Mouse (Mus musculus) liver, postnatal 0 days (tissue): ENCODE measurements around the gene Tiam1. TPM values are rescaled to one million over a fixed set of nuclear protein-coding genes. Genes with fewer than 3 reads are reported as not detected.

ENCODE experiments used
- ATAC-seq: fragments of 200-750 bp; cut with Nextera tagmentation; 2 replicates; pipeline ENCODE4 v1.8.0; 2017; ENCODE audit warnings: mild to moderate bottlenecking, moderate library complexity
- DNase-seq: peaks from one replicate; pipeline ENCODE4 v3.0.0-alpha.2; 2016
- H3K27ac ChIP-seq: fragments of 300-500 bp; sonication (generic); 2 replicates; pipeline ENCODE4 v1.5.1; 2014; ENCODE audit warnings: antibody characterized with exemption, moderate library complexity, mild to moderate bottlenecking, low read depth
- H3K27me3 ChIP-seq: fragments of 300-500 bp; sonication (generic); 2 replicates; pipeline ENCODE4 v1.6.1; 2014; ENCODE audit warnings: low read length, control low read depth, mixed read lengths; ENCODE audit not compliant: insufficient read depth
- H3K36me3 ChIP-seq: fragments of 300-500 bp; sonication (generic); replicated peaks from 2 replicates; pipeline ENCODE4 v1.6.1; 2014; ENCODE audit warnings: mild to moderate bottlenecking, control low read depth, low read length, moderate library complexity, mixed read lengths; ENCODE audit not compliant: insufficient read depth
- H3K4me1 ChIP-seq: fragments of 300-500 bp; sonication (generic); 2 replicates; pipeline ENCODE4 v1.6.1; 2014; ENCODE audit warnings: antibody characterized with exemption, mild to moderate bottlenecking, control low read depth; ENCODE audit not compliant: insufficient read depth
- H3K4me2 ChIP-seq: fragments of 300-500 bp; sonication (generic); 2 replicates; pipeline ENCODE4 v1.6.1; 2014; ENCODE audit warnings: low read depth, mild to moderate bottlenecking, low read length, moderate library complexity, mixed read lengths
- H3K4me3 ChIP-seq: fragments of 300-500 bp; sonication (generic); 2 replicates; pipeline ENCODE4 v1.5.1; 2014; ENCODE audit warnings: low read depth, low read length
- H3K9ac ChIP-seq: fragments of 300-500 bp; sonication (generic); replicated peaks from 2 replicates; pipeline ENCODE4 v1.6.1; 2014; ENCODE audit warnings: mild to moderate bottlenecking, moderate library complexity
- H3K9me3 ChIP-seq: fragments of 300-500 bp; sonication (generic); 2 replicates; pipeline ENCODE4 v1.6.1; 2016; ENCODE audit warnings: mild to moderate bottlenecking, control low read depth, low read length, mixed read lengths
- CTCF ChIP-seq: sonication (generic); IDR thresholded peaks from 2 replicates; pipeline ENCODE4 v1.5.1; 2016; ENCODE audit warnings: antibody characterized with exemption, low read depth
- EP300 ChIP-seq: IDR thresholded peaks from 2 replicates; pipeline ENCODE4 v1.6.1; 2016; ENCODE audit warnings: antibody characterized with exemption, low read depth, mild to moderate bottlenecking
- WGBS: fragments of 180-500 bp; shearing (Covaris S2); extraction: QIAGEN DNeasy Blood & Tissue Kit; methylation state at CpG from one replicate; pipeline ENCODE4 v1.1.7; 2014; ENCODE audit not compliant: insufficient replicate concordance; 5-methylcytosine and 5-hydroxymethylcytosine counted together
- polyA plus RNA-seq: library from polyadenylated mRNA; unstranded; fragments of >200 nt; fragmentation: Nextera tagmentation; extraction: Ambion mirVana; gene quantifications from 2 replicates; pipeline ENCODE4 v1.2.1, GENCODE M21; 2015

The Tiam1 gene
- polyA plus RNA-seq, 1 experiment from 2014 or later: 3.2 TPM

GRCm38 (mm10) chr16:89995155-89995554 is 148.4 kb downstream of the Tiam1 start:
- peaks cover 11% of the 10 kb centered on the region for H3K4me1 ChIP-seq
- H3K36me3 ChIP-seq: no peaks in the 10 kb centered on the region
- H3K27me3 ChIP-seq: no peaks in the 10 kb centered on the region
- TF ChIP-seq EP300: no peak
- H3K4me2 ChIP-seq: no peak overlapping the region
- DNase-seq: no peak
- no peak overlapping the region for H3K27ac ChIP-seq
- no peak overlapping the region for H3K9ac ChIP-seq
- WGBS: 85% methylated on average over 7 of the region's 7 CpGs
- H3K9me3 ChIP-seq: no peaks in the 10 kb centered on the region
- no peak overlapping the region for H3K4me3 ChIP-seq
- ATAC-seq: no peak

DNA sequence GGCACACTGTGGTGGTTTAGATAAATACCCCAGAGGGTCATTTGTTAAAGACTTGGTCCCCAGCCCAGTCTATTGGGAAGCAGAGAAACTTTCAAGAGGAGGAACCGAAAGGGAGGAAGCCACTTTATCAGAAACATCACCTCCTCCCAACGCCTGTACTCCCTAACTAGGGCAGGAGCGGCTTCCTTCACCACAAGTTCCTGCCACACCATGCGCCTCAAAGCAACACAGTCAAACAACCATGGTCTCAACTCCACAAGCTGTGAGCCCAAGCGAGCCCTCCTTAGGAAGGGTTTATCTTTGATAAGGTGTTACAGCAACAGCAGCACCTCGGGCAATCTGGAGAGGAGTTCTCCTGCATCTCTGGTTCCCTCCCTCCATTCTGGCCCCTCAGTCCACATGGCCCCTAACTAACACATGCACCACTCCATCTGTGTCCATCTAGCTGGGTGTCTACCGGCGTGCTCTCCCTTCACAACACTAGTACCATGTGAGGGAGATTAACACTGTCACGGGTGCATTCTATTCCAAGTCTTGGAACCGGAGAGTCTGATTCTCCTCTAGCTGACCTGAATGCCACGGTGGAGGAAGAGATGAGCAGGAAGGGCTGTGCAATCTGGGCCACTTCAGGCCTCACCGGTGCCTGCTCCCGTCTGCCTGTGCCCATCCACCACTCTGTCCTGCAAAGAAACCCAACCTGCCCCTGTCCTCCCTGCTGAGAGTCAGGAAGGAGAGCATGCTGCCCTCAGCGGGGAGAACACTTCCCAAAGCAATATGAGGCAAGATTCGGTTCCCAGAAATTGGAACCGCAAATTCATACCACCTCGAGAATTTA is 149.4 kb downstream of the Tiam1 start:
- Histone ChIP-seq H3K4me1 (peaks cover 13% of the 10 kb centered on the region), H3K27ac (no peak overlapping the region), H3K36me3 (no peaks in the 10 kb centered on the region), H3K4me2 (peak overlapping the region; percentile 22; the same call in 1 of the 2 replicates), H3K9me3 (no peaks in the 10 kb centered on the region), H3K4me3 (no peak overlapping the region), H3K9ac (no peak overlapping the region), H3K27me3 (no peaks in the 10 kb centered on the region)
- TF ChIP-seq EP300: no peak
- no peak for TF ChIP-seq CTCF
- 44% methylated on average over 17 of the region's 17 CpGs for WGBS
- ATAC-seq (no peak), DNase-seq (no peak)

DNA sequence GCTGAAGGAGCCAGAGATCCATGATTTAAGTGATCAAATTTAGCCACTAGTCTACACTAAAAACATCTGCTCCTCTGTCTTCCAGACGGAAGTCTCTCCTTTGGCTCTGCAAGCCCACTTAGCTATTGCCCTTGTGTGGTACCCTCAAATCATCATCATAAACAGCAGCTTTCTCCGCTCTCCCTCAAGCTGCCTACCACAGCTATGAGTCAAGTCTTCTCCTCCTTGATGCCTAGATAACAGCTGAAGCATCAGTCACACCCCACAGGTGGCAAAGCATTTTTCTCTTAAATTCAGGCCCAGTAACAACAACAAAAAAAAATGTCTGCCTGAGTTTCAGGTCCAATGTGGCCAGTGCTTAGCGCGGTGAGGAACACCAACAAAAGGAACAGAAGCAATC is 150.1 kb downstream of the Tiam1 start:
- peaks cover 13% of the 10 kb centered on the region for H3K4me1 ChIP-seq
- no peak overlapping the region for H3K9ac ChIP-seq
- no peak for DNase-seq
- H3K27me3 ChIP-seq: no peaks in the 10 kb centered on the region
- no peaks in the 10 kb centered on the region for H3K9me3 ChIP-seq
- H3K4me2 ChIP-seq: peak overlapping the region; percentile 22; the same call in 1 of the 2 replicates
- no peak for ATAC-seq
- H3K4me3 ChIP-seq: no peak overlapping the region
- H3K36me3 ChIP-seq: no peaks in the 10 kb centered on the region
- no peak overlapping the region for H3K27ac ChIP-seq
- WGBS: 54% methylated on average over 4 of the region's 4 CpGs
- TF ChIP-seq EP300 (no peak), CTCF (no peak)

DNA sequence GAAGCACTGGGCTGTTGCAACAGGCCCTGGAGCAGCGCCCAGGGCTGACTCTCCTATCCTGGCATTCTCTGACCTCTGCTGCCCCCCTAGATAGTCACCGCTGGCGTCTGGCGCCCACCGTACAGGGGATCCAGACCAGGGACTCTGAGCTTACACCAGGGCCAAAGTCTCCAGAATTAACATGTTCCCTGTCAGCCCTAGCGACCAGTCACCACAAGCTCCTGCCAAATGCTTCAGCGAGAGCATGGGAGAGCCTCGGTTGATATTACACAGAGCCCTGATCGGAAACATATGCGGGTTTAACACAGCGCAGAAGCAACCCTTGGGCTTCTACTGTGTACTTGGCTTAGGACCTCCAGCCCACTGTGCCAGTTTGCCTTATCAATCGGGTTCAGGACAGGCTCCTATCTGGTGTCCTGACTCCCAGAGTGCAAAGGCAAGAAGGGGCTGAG is 151.8 kb downstream of the Tiam1 start:
- peak; percentile 55 for TF ChIP-seq EP300
- no peak for TF ChIP-seq CTCF
- H3K4me2 ChIP-seq: no peak overlapping the region
- no peaks in the 10 kb centered on the region for H3K36me3 ChIP-seq
- DNase-seq (no peak), ATAC-seq (peak; percentile 64)
- no peak overlapping the region for H3K9ac ChIP-seq
- H3K27me3 ChIP-seq: no peaks in the 10 kb centered on the region
- no peak overlapping the region for H3K4me3 ChIP-seq
- H3K9me3 ChIP-seq: no peaks in the 10 kb centered on the region
- WGBS: 58% methylated on average over 12 of the region's 12 CpGs
- H3K4me1 ChIP-seq: peaks cover 18% of the 10 kb centered on the region
- no peak overlapping the region for H3K27ac ChIP-seq

- H3K9ac ChIP-seq: no peak overlapping the region
- no peak overlapping the region for H3K4me2 ChIP-seq
- H3K27me3 ChIP-seq: no peaks in the 10 kb centered on the region
- DNase-seq: peak; percentile 38
- H3K4me3 ChIP-seq: no peak overlapping the region
- TF ChIP-seq CTCF (peak; percentile 19; the same call in 1 of the 2 replicates), EP300 (peak; percentile 78)
- ATAC-seq: peak; percentile 68
- no peaks in the 10 kb centered on the region for H3K36me3 ChIP-seq
- peaks cover 31% of the 10 kb centered on the region for H3K4me1 ChIP-seq
- no peaks in the 10 kb centered on the region for H3K9me3 ChIP-seq
- WGBS: 57% methylated on average over 5 of the region's 5 CpGs
- no peak overlapping the region for H3K27ac ChIP-seq
These were observed 153.1 kb downstream of the Tiam1 start for GRCm38 (mm10) chr16:89990288-89990955.

DNA sequence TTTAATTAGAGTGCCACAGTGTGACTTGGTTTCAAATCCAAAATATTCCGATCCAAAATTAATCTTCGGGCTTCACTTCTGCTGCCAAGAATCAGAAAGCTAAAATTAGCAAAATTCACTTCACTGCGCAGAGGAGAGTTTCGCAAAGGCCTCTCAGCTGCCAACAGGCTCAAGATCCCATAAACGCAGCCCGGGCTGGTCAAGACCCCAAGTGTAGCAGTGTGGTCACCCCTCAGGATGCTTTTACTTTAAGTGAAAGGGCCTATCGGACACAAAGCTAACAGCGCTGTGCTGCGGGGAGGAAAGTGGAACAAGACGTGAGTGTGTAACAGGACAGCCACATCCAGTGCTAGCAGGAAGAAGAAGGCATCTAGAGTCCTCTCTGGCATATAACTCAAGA is 153.8 kb downstream of the Tiam1 start:
- Histone ChIP-seq H3K4me2 (no peak overlapping the region), H3K4me1 (peaks cover 33% of the 10 kb centered on the region), H3K9me3 (no peaks in the 10 kb centered on the region), H3K9ac (no peak overlapping the region), H3K27me3 (no peaks in the 10 kb centered on the region), H3K27ac (no peak overlapping the region), H3K4me3 (no peak overlapping the region), H3K36me3 (no peaks in the 10 kb centered on the region)
- 81% methylated on average over 10 of the region's 10 CpGs for WGBS
- no peak for TF ChIP-seq CTCF
- TF ChIP-seq EP300: no peak
- no peak for ATAC-seq
- no peak for DNase-seq
